Comparison of ENCODE assay signal across 8 mouse cellular contexts in the genomic region with DNA sequence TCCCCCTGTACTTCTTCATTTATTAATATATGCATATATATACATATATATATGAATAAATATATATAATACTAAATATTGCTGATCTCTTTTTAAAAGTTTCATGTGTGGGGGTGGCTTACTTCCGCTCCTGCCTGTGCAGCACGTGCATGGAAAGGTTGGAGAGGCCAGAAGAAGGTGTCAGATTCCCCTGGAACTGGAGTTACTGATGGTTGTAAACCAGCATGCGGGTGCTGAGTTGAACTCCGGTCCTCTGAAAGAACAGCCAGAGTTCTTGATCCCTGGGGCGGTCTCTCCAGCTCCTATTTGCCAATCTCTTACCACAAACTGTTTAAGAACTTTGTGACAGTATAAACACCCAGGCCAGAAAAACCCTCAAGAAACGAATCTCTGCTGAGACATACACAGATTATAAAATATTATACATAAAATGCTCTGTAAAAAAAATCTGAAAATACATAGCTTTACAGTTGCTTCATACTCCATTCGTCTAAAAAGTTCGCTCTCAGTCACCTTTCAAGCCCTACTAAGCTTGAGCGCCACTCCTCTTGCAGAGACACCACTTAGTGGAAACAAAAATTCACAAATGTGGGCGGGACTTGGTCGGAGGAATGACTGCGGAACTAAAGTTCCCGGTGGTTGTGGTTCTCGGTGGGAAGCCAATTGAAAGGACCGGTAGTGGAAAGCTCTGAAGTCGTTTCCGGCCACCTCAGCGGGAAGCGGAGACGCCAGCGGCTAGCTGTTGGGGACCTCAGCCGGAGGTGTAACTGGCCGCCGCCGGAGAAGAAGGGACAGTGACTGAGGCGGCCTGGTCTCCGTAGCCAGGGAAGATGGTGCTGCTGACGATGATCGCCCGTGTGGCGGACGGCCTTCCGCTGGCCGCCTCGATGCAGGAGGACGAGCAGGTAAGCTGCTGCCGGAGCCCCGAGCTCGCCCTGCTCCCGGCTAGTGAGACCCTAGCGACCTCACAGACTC. TPM values are rescaled to one million over a fixed set of nuclear protein-coding genes. Genes with fewer than 3 reads are reported as not detected.
A peak's percentile ranks its signal among the peaks of the same experiment; 100 is the strongest.
DNase-seq lines count a peak whose midpoint lies in the region; ATAC-seq and TF ChIP-seq lines count a peak whose summit lies in the region.

A gene (plus strand): TSS at position 675 of the 975 bp plus-strand sequence.

- H3K9ac ChIP-seq in embryonic facial prominence, embryonic 15.5 days = peak within 1 kb of the TSS; percentile 94
- H3K9ac ChIP-seq in limb, embryonic 14.5 days (ENCODE audit: low read depth, low read length, severe bottlenecking) = peak within 1 kb of the TSS; percentile 93
- H3K9ac ChIP-seq in midbrain, postnatal 0 days (replicated peaks; ENCODE audit: low read length, poor library complexity, severe bottlenecking) = peak within 1 kb of the TSS; percentile 87

- H3K4me2 ChIP-seq in embryonic facial prominence, embryonic 15.5 days (replicated peaks) = peak within 1 kb of the TSS; percentile 68
- peak within 1 kb of the TSS; percentile 82 for H3K4me2 ChIP-seq in limb, embryonic 14.5 days (replicated peaks; ENCODE audit: low read depth, low read length, severe bottlenecking)
- peak within 1 kb of the TSS; percentile 81 for H3K4me2 ChIP-seq in midbrain, postnatal 0 days (ENCODE audit: low read depth, low read length, poor library complexity, severe bottlenecking)

- no peak for TF ChIP-seq CTCF in bone marrow, adult 2 months (IDR thresholded peaks at IDR 0.05; ENCODE audit: control insufficient read depth, insufficient read depth, low read length)
- peak; percentile 21; the same call in 1 of the 2 replicates for TF ChIP-seq CTCF in midbrain, postnatal 0 days (IDR thresholded peaks at IDR 0.05)

- TF ChIP-seq POLR2A in bone marrow, adult 2 months (IDR thresholded peaks at IDR 0.05; ENCODE audit: borderline replicate concordance, control insufficient read depth, low read depth, low read length) = peak; percentile 86
- TF ChIP-seq POLR2A in limb, embryonic 14.5 days (IDR thresholded peaks at IDR 0.05; ENCODE audit: borderline replicate concordance, extremely low read depth, insufficient read depth, insufficient read length) = peak; percentile 78; the same call in 1 of the 2 replicates

- H3K4me3 ChIP-seq in bone marrow, adult 2 months (replicated peaks; ENCODE audit: control insufficient read depth, low read depth, low read length) = peak within 1 kb of the TSS; percentile 98
- peak within 1 kb of the TSS; percentile 79 for H3K4me3 ChIP-seq in embryonic facial prominence, embryonic 15.5 days (replicated peaks)
- H3K4me3 ChIP-seq in limb, embryonic 14.5 days (replicated peaks; ENCODE audit: low read length) = peak within 1 kb of the TSS; percentile 91
- peak within 1 kb of the TSS; percentile 96 for H3K4me3 ChIP-seq in midbrain, postnatal 0 days (ENCODE audit: low read depth, low read length)

- WGBS in bone marrow, adult 2 months = 5% methylated on average over 41 of the region's 41 CpGs
- WGBS in embryonic facial prominence, embryonic 15.5 days = 2% methylated on average over 41 of the region's 41 CpGs
- WGBS in limb, embryonic 14.5 days = 2% methylated on average over 41 of the region's 41 CpGs
- 5% methylated on average over 41 of the region's 41 CpGs for WGBS in midbrain, postnatal 0 days

- H3K9me3 ChIP-seq in embryonic facial prominence, embryonic 15.5 days (replicated peaks) = no peaks in the 10 kb centered on the region
- no peaks in the 10 kb centered on the region for H3K9me3 ChIP-seq in limb, embryonic 14.5 days (ENCODE audit: control insufficient read depth, low read length)
- H3K9me3 ChIP-seq in midbrain, postnatal 0 days (ENCODE audit: low read length) = no peaks in the 10 kb centered on the region

- peaks cover 2% of the 10 kb centered on the region; the same call in 1 of the 2 replicates for H3K4me1 ChIP-seq in bone marrow, adult 2 months (ENCODE audit: control insufficient read depth, insufficient read depth, low read length)
- H3K4me1 ChIP-seq in embryonic facial prominence, embryonic 15.5 days = peaks cover 11% of the 10 kb centered on the region
- peaks cover 13% of the 10 kb centered on the region for H3K4me1 ChIP-seq in limb, embryonic 14.5 days (ENCODE audit: control insufficient read depth, insufficient read depth, low read length)
- H3K4me1 ChIP-seq in midbrain, postnatal 0 days (ENCODE audit: insufficient read depth, low read length) = peaks cover 3% of the 10 kb centered on the region; the same call in 1 of the 2 replicates

- peak; percentile 94 for DNase-seq in 416B (ENCODE audit: low read depth)
- peak; percentile 94 for DNase-seq in heart, adult 8-10 months (ENCODE audit: low spot score)
- DNase-seq in kidney, adult 9 months = peak; percentile 94
- peak; percentile 94 for DNase-seq in limb, embryonic 14.5 days (ENCODE audit: low spot score)
- DNase-seq in midbrain, postnatal 0 days (ENCODE audit: low spot score) = peak; percentile 93
- DNase-seq in spleen, postnatal 14 days (ENCODE audit: low spot score in 2 of 2) = peak; percentile 70 to 79

- H3K27me3 ChIP-seq in embryonic facial prominence, embryonic 15.5 days = no peaks in the 10 kb centered on the region
- no peaks in the 10 kb centered on the region for H3K27me3 ChIP-seq in limb, embryonic 14.5 days (ENCODE audit: control insufficient read depth, insufficient read depth, low read length)
- H3K27me3 ChIP-seq in midbrain, postnatal 0 days (ENCODE audit: insufficient read depth, low read length) = no peaks in the 10 kb centered on the region

- peak; percentile 82 for ATAC-seq in embryonic facial prominence, embryonic 15.5 days (ENCODE audit: insufficient number of reproducible peaks, low FRiP score, low TSS enrichment, low read depth)
- peak; percentile 89 for ATAC-seq in limb, embryonic 14.5 days (ENCODE audit: low FRiP score, low read depth)
- peak; percentile 82 for ATAC-seq in midbrain, postnatal 0 days (ENCODE audit: low FRiP score)

- no peaks in the 10 kb centered on the region; the same call in 1 of the 2 replicates for H3K36me3 ChIP-seq in embryonic facial prominence, embryonic 15.5 days
- no peaks in the 10 kb centered on the region; the same call in 1 of the 2 replicates for H3K36me3 ChIP-seq in limb, embryonic 14.5 days (ENCODE audit: control insufficient read depth, insufficient read depth, low read length)
- no peaks in the 10 kb centered on the region for H3K36me3 ChIP-seq in midbrain, postnatal 0 days (ENCODE audit: insufficient read depth, low read length)

- peak within 1 kb of the TSS; percentile 82 for H3K27ac ChIP-seq in bone marrow, adult 2 months (ENCODE audit: control insufficient read depth, insufficient read depth, low read depth, low read length, poor library complexity)
- peak within 1 kb of the TSS; percentile 71; the same call in 1 of the 2 replicates for H3K27ac ChIP-seq in embryonic facial prominence, embryonic 15.5 days (replicated peaks)
- peak within 1 kb of the TSS; percentile 69 for H3K27ac ChIP-seq in limb, embryonic 14.5 days (replicated peaks; ENCODE audit: low read depth, low read length)
- peak within 1 kb of the TSS; percentile 59; the same call in 1 of the 2 replicates for H3K27ac ChIP-seq in midbrain, postnatal 0 days (ENCODE audit: low read depth, low read length)

RNA-seq across cellular contexts. Expression of the gene that starts here (rescaled TPM):
- polyA plus RNA-seq in bone marrow, adult 2 months (2011; ENCODE audit: insufficient read depth, insufficient read length, low replicate concordance, missing spikeins) = 28.6 and 45.3 TPM in 2 replicates
- polyA plus RNA-seq in embryonic facial prominence, embryonic 15.5 days (2015; fragmentation: Nextera tagmentation; extraction: Ambion mirVana) = 163 and 173 TPM in 2 replicates
- 10 to 100 TPM; 43.2 to 56.8 (median 53.3) TPM for total RNA-seq in heart, adult 8-10 months (2022)
- polyA plus RNA-seq in limb, embryonic 14.5 days (2012; rRNA removed) = 82.4 and 110 TPM in 2 replicates
- 182 and 194 TPM in 2 replicates for polyA plus RNA-seq in limb, embryonic 14.5 days (2014; fragmentation: Nextera tagmentation; extraction: Ambion mirVana)
- total RNA-seq in midbrain, postnatal 0 days (2014; rRNA removed) = 62.8 and 69.3 TPM in 2 replicates
- polyA plus RNA-seq in midbrain, postnatal 0 days (2015; fragmentation: Nextera tagmentation; extraction: Ambion mirVana) = 81.4 and 89.1 TPM in 2 replicates

Comparison
In these comparisons a context has a peak if more than half of its experiments do, and no peak if none do; other contexts are left out.
1. Peak in every context shown above with its lines: DNase-seq, ATAC-seq, H3K4me3 ChIP-seq and H3K27ac ChIP-seq.